Mouse (Mus musculus) G1E (cell line): ENCODE data around the gene Cltb. TPM values are rescaled to one million over a fixed set of nuclear protein-coding genes. Genes with fewer than 3 reads are reported as not detected.

Experiments
- ATAC-seq: 2 replicates; pipeline ENCODE4 v1.8.0; 2016; ENCODE audit warnings: mild to moderate bottlenecking; ENCODE audit not compliant: insufficient number of reproducible peaks, poor library complexity, low FRiP score, severe bottlenecking; ENCODE audit errors: extremely low read depth
- DNase-seq: peaks from one replicate; pipeline ENCODE4 v3.0.0; 2012; ENCODE audit warnings: low spot score
- H3K27me3 ChIP-seq: 2 replicates; pipeline ENCODE4 v1.6.1; 2012; ENCODE audit warnings: mild to moderate bottlenecking, low read length, inconsistent platforms; ENCODE audit not compliant: insufficient read depth
- H3K36me3 ChIP-seq: replicated peaks from 2 replicates; pipeline ENCODE3; 2012; ENCODE audit warnings: mild to moderate bottlenecking, inconsistent platforms
- H3K4me1 ChIP-seq: 2 replicates; pipeline ENCODE4 v1.6.1; 2012; ENCODE audit warnings: low read depth, low read length, inconsistent platforms, mixed read lengths; ENCODE audit not compliant: insufficient read depth
- H3K4me3 ChIP-seq: 2 replicates; pipeline ENCODE4 v1.5.1; 2012; ENCODE audit warnings: low read depth, mild to moderate bottlenecking, inconsistent platforms, low read length, moderate library complexity, mixed read lengths
- H3K9me3 ChIP-seq: replicated peaks from 2 replicates; pipeline ENCODE4 v1.6.1; 2012; ENCODE audit warnings: inconsistent platforms
- CTCF ChIP-seq: IDR thresholded peaks from 2 replicates; pipeline ENCODE4 v1.5.1; 2012; ENCODE audit warnings: low read depth, low read length, inconsistent platforms, mixed read lengths
- GATA1 ChIP-seq: IDR thresholded peaks from 2 replicates; pipeline ENCODE4 v1.6.1; 2012; ENCODE audit warnings: borderline replicate concordance, low read length, inconsistent platforms, mixed read lengths
- GATA2 ChIP-seq: IDR thresholded peaks from 2 replicates; pipeline ENCODE4 v1.6.1; 2012; ENCODE audit warnings: low read depth, low read length, inconsistent platforms, borderline replicate concordance
- POLR2AphosphoS5 ChIP-seq: IDR thresholded peaks from 2 replicates; pipeline ENCODE4 v1.6.1; 2012; ENCODE audit warnings: low read depth, low read length, inconsistent platforms; ENCODE audit not compliant: insufficient replicate concordance
- TAL1 ChIP-seq: conservative IDR thresholded peaks from 2 replicates; pipeline ENCODE4 v1.6.1; 2012; ENCODE audit warnings: low read depth, low read length, inconsistent platforms, mixed read lengths
- polyA plus RNA-seq: library from polyadenylated mRNA; stranded (reverse); fragments of >175 nt; gene quantifications from 2 replicates; pipeline ENCODE4 v1.2.3, GENCODE M21; 2012
- total RNA-seq, 2 experiments: library from RNA; stranded (forward) in 1 of 2; stranded (reverse) in 1 of 2; fragments of 200-1000 nt in 1 of 2; fragments of >200 nt in 1 of 2; fragmentation: Nextera tagmentation in 1 of 2; gene quantifications; 2 replicates each; pipeline ENCODE4 v1.2.3; 2014 to 2017

The Cltb gene
- total and polyA plus RNA-seq, 3 experiments, result 8.7 to 49.8 (median 33.6) TPM

DNA sequence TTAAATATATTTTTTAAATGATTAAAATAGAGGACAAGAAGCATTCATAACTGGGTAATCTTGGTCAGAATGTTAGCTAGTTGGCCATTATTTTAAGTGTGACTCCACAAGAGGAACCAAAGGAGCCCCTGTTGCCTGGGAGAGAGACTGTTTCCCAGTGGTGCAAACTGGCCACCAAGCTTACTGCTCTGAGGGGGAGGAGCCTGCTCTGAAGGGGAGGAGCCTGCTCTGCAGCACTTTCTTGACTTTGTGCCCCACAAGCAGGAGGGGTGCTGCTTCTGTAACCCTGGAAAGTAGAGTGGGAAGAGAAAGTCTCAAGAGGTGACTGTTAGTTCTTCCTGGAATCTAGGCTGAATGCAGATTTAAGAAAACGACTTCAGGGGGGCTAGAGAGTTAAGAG is 41.9 kb downstream of the Cltb start:
- no peaks in the 10 kb centered on the region for H3K36me3 ChIP-seq
- TF ChIP-seq TAL1 (no peak), CTCF (no peak), GATA2 (no peak), GATA1 (no peak), POLR2AphosphoS5 (no peak)
- H3K27me3 ChIP-seq, result peaks cover 8% of the 10 kb centered on the region
- DNase-seq, result no peak
- H3K9me3 ChIP-seq, result no peaks in the 10 kb centered on the region
- H3K4me3 ChIP-seq, result no peak overlapping the region
- ATAC-seq, result no peak
- H3K4me1 ChIP-seq, result peaks cover 36% of the 10 kb centered on the region

DNA sequence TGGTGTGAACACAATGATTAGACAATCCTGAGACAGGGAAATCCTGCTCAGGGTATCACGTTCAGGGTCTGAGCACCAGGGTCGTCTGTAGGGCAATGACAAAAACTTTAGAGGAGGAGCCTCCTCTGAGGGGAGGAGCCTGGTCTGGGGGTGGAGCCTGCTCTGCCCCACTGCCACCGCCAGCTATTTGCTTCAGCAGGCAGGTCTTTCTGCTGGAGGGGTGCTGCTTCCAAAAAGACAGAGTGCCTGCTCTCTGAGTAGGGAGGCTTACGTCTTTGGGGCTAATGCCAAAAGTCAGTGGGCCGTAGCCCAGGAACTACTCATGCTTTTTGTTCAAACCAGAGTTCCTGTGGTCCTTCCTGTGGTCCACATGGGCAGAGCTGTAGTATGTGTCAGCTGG is 42.8 kb downstream of the Cltb start:
- ATAC-seq (no peak), DNase-seq (no peak)
- TF ChIP-seq GATA2 (no peak), TAL1 (no peak), CTCF (no peak), GATA1 (no peak), POLR2AphosphoS5 (no peak)
- peaks cover 6% of the 10 kb centered on the region for H3K36me3 ChIP-seq
- H3K27me3 ChIP-seq, result peaks cover 7% of the 10 kb centered on the region
- no peak overlapping the region for H3K4me3 ChIP-seq
- H3K4me1 ChIP-seq, result peaks cover 34% of the 10 kb centered on the region
- H3K9me3 ChIP-seq, result no peaks in the 10 kb centered on the region

DNA sequence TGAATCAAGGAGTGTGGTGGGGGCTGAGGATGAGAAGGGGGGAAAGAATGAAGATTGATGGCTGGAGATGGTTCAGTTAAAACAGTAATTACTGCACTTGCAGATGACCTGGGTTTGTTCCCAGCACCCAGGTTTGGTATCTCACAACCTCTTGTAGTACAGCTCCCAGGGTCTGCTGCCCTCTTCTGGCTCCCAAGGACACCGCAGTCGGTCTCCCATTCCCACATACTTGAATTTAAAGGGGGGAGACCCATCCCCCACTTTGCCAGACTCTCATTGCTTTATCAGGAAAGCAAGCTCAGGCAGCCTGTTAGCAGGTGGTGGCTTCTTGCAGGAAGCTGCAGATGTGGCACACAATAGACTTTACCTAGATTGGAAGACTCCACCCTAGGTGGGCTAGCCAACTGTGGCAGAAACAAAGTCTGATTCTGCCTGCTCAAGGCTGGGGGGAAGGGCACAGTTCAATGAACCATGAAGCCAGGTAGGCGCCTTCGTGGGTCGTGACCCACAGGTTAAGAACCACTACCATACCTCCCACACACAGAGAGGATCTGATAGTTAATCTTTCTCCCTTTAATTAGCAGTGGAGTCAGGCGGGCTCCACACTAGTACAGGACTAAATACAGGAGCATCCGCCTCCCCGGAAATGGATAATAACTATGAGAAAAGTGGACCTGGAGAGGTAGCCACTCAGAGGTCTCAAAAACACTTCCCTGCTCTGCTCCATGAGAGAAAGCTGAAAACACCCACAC is 45.4 kb downstream of the Cltb start:
- no peak for TF ChIP-seq GATA2
- no peak for TF ChIP-seq POLR2AphosphoS5
- 0 out of 2 replicates have a peak, but pooled peaks have one; percentile 21 for TF ChIP-seq CTCF
- H3K27me3 ChIP-seq, result no peaks in the 10 kb centered on the region
- H3K4me1 ChIP-seq, result peaks cover 37% of the 10 kb centered on the region
- peak overlapping the region; percentile 86 for H3K4me3 ChIP-seq
- DNase-seq, result no peak
- ATAC-seq, result peak; percentile 46
- H3K9me3 ChIP-seq, result no peaks in the 10 kb centered on the region
- peaks cover 32% of the 10 kb centered on the region for H3K36me3 ChIP-seq

DNA sequence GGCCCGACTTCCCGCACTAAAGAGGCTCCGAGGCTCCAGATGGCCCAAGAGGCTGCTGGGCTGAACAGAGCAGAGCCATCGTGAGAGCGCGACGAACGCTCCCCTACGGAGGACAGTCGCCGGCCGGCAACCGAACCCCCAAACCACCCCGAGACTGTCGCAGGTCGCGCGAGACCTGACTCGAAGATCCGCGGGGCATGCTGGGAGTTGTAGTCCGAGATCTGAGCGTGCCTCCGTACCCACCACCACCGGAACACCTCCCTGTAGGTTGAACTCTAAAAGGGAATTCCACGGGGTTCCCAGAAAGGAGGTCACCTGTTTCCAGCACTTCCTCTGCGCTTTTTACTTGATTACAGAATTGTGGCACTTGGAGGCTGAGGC is 46.0 kb downstream of the Cltb start, which contains the start of gene 4833439L19Rik:
Gene 4833439L19Rik, minus strand, starts transcription at position 235 of the 381 bp plus-strand sequence.
- Histone ChIP-seq H3K27me3 (no peaks in the 10 kb centered on the region), H3K4me3 (peak within 1 kb of the TSS; percentile 86), H3K4me1 (peaks cover 39% of the 10 kb centered on the region), H3K36me3 (peaks cover 38% of the 10 kb centered on the region), H3K9me3 (no peaks in the 10 kb centered on the region)
- peak; percentile 91 for DNase-seq
- peak; percentile 94 for ATAC-seq
- TF ChIP-seq CTCF, result no peak
- TF ChIP-seq GATA1, result no peak
- TF ChIP-seq GATA2, result no peak
- no peak for TF ChIP-seq TAL1
- TF ChIP-seq POLR2AphosphoS5, result no peak

GRCm38 (mm10) chr13:54564232-54565200 is 46.6 kb downstream of the Cltb start:
- no peak for ATAC-seq
- Histone ChIP-seq H3K27me3 (no peaks in the 10 kb centered on the region), H3K4me3 (peak overlapping the region; percentile 86), H3K9me3 (no peaks in the 10 kb centered on the region), H3K4me1 (peaks cover 39% of the 10 kb centered on the region), H3K36me3 (peaks cover 44% of the 10 kb centered on the region)
- DNase-seq, result no peak
- TF ChIP-seq CTCF, result no peak
- TF ChIP-seq GATA1, result no peak
- no peak for TF ChIP-seq TAL1
- TF ChIP-seq GATA2, result no peak
- TF ChIP-seq POLR2AphosphoS5, result no peak

GRCm38 (mm10) chr13:54562562-54562961 is 48.6 kb downstream of the Cltb start:
- no peak for ATAC-seq
- no peak for DNase-seq
- no peak for TF ChIP-seq GATA1
- Histone ChIP-seq H3K36me3 (peaks cover 63% of the 10 kb centered on the region), H3K27me3 (no peaks in the 10 kb centered on the region), H3K4me3 (no peak overlapping the region), H3K9me3 (no peaks in the 10 kb centered on the region), H3K4me1 (peaks cover 38% of the 10 kb centered on the region)
